Mouse (Mus musculus) hindbrain, embryonic 12.5 days (tissue): Measurements from ENCODE around the gene Iqgap2. TPM values are rescaled to one million over a fixed set of nuclear protein-coding genes. Genes with fewer than 3 reads are reported as not detected.
A peak's percentile ranks its signal among the peaks of the same experiment; 100 is the strongest.

Experiments
- ATAC-seq: fragments of 200-750 bp; cut with Nextera tagmentation; 2 replicates; pipeline ENCODE4 v1.8.0; 2017; ENCODE audit warnings: moderate TSS enrichment; ENCODE audit not compliant: low FRiP score
- H3K27ac ChIP-seq: fragments of 300-500 bp; sonication (generic); 2 replicates; pipeline ENCODE4 v1.5.1; 2016; ENCODE audit warnings: mild to moderate bottlenecking
- H3K27me3 ChIP-seq: fragments of 300-500 bp; sonication (generic); 2 replicates; pipeline ENCODE4 v1.6.1; 2016; ENCODE audit warnings: mild to moderate bottlenecking
- H3K36me3 ChIP-seq: fragments of 300-500 bp; sonication (generic); 2 replicates; pipeline ENCODE4 v1.6.1; 2016; ENCODE audit warnings: mild to moderate bottlenecking
- H3K4me1 ChIP-seq: fragments of 300-500 bp; sonication (generic); 2 replicates; pipeline ENCODE4 v1.6.1; 2016
- H3K4me2 ChIP-seq: fragments of 300-500 bp; sonication (generic); replicated peaks from 2 replicates; pipeline ENCODE4 v1.6.1; 2016; ENCODE audit warnings: mild to moderate bottlenecking
- H3K4me3 ChIP-seq: fragments of 300-500 bp; sonication (generic); 2 replicates; pipeline ENCODE4 v1.5.1; 2016; ENCODE audit warnings: mild to moderate bottlenecking
- H3K9ac ChIP-seq: fragments of 300-500 bp; sonication (generic); 2 replicates; pipeline ENCODE4 v1.6.1; 2016; ENCODE audit warnings: mild to moderate bottlenecking, moderate library complexity
- H3K9me3 ChIP-seq: fragments of 300-500 bp; sonication (generic); replicated peaks from 2 replicates; pipeline ENCODE4 v1.6.1; 2016; ENCODE audit warnings: mild to moderate bottlenecking
- WGBS: fragments of 180-500 bp; shearing (Covaris S2); methylation state at CpG from one replicate; pipeline ENCODE4 v1.1.7; 2016; 5-methylcytosine and 5-hydroxymethylcytosine counted together
- polyA plus RNA-seq: library from polyadenylated mRNA; unstranded; fragments of >200 nt; fragmentation: Nextera tagmentation; extraction: Ambion mirVana; gene quantifications from 2 replicates; pipeline ENCODE4 v1.2.1, GENCODE M21; 2016

The Iqgap2 gene
- polyA plus RNA-seq, 1 experiment from 2014 or later, result 14.0 TPM

DNA sequence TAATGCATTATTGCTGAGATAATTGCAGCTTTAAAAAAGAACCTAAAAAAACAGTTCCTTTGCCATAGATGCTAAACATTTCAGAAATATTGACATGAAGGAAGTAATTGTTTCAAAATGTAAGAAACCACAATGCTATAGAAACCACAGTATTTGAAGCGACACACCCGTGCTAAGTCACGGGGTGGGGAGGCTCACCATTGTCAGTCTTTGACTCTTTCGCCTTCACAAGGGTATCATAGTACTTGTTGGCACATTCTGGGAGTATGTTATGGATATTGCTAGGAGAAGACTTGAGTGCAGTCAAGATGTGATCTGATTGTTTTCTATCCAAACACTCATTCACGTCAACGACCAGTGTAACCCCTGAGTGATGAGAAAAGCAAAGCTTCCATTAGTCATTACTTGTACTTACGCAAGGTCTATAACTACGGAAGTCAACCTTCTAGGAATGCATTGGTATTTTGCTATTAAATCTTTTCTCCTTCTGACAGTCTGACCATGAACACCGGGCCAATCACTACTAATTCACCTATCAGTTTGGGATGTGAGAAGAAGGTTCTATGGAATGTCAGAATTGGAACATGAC is 207.0 kb downstream of the Iqgap2 start:
- Histone ChIP-seq H3K36me3 (0 out of 2 replicates have a peak, but pooled peaks cover 9% of the 10 kb centered on the region), H3K27me3 (no peaks in the 10 kb centered on the region), H3K9me3 (no peaks in the 10 kb centered on the region), H3K27ac (no peak overlapping the region), H3K9ac (no peak overlapping the region), H3K4me1 (no peaks in the 10 kb centered on the region), H3K4me2 (no peak overlapping the region), H3K4me3 (no peak overlapping the region)
- WGBS, result 93% methylated on average over 9 of the region's 9 CpGs
- ATAC-seq, result no peak

DNA sequence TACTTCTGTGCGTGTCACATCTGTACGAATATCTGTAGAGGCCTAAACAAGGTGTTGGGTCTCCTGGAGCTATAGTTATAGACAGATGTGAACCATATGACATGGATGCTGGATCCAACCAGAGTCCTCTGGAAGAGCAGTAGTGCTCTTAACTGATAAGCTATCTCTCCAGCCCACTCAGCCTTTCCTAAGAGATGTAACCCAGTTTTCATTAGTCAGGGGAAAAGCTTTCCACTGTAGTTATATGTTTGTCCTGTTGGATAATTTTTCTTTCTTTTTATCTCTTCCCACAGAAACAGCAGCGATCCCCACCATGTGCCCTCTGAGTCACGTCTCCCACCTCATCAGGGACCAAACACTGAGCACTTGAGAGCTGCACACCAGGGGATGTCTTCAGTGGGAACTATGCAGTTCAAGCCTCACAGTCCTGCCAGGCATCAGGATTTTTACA is 212.2 kb downstream of the Iqgap2 start:
- Histone ChIP-seq H3K36me3 (0 out of 2 replicates have a peak, but pooled peaks cover 9% of the 10 kb centered on the region), H3K9me3 (no peaks in the 10 kb centered on the region), H3K4me1 (no peaks in the 10 kb centered on the region), H3K4me3 (no peak overlapping the region), H3K27ac (no peak overlapping the region), H3K4me2 (no peak overlapping the region), H3K9ac (no peak overlapping the region), H3K27me3 (no peaks in the 10 kb centered on the region)
- WGBS, result 87% methylated on average over 4 of the region's 4 CpGs
- ATAC-seq, result no peak

DNA sequence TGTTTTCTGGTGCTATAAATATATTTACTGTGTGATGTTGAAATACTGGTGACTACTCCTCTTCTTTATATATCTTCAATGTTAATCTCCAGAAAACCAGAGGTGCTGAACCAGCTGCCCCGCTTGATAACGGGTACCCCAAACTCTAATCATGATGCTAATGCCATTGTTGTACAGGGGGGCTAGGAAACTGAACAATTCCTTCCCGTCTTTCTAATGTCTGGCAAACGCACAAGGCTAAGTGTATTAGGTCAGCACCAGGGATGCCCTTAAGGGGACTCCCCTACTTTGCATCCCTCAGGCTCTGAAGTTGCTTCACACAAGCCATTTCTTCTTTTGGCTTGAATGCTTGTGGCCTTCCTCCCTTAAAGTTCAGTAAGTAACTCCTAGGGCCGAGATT is 212.6 kb downstream of the Iqgap2 start:
- H3K4me3 ChIP-seq, result no peak overlapping the region
- H3K4me1 ChIP-seq, result no peaks in the 10 kb centered on the region
- no peak overlapping the region for H3K4me2 ChIP-seq
- 87% methylated on average over 5 of the region's 5 CpGs for WGBS
- no peak for ATAC-seq
- H3K27me3 ChIP-seq, result no peaks in the 10 kb centered on the region
- H3K9me3 ChIP-seq, result no peaks in the 10 kb centered on the region
- 0 out of 2 replicates have a peak, but pooled peaks cover 9% of the 10 kb centered on the region for H3K36me3 ChIP-seq
- H3K9ac ChIP-seq, result no peak overlapping the region
- no peak overlapping the region for H3K27ac ChIP-seq

DNA sequence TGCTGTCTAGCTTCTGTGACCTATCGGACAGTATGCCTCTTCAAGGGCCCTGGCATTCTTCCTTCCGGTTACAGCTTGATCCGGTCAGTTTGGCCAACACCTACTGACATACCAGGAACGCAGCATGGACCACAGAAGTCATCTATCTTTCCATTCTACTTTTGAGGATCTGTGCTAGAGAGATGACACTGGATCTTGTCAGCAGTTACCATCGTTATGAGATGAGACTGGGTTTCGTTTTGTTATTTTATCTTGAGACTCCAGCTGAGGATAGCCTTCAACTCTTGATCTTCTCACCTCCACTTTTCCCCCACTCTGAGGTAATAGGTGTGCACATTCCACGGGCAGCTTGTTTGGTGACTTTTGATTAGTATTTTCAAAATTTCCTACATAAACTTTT is 219.3 kb downstream of the Iqgap2 start:
- Histone ChIP-seq H3K4me1 (no peaks in the 10 kb centered on the region), H3K4me2 (no peak overlapping the region), H3K9me3 (no peaks in the 10 kb centered on the region), H3K27ac (no peak overlapping the region), H3K9ac (no peak overlapping the region), H3K27me3 (no peaks in the 10 kb centered on the region), H3K4me3 (no peak overlapping the region), H3K36me3 (peaks cover 12% of the 10 kb centered on the region; the same call in 1 of the 2 replicates)
- 90% methylated on average over 7 of the region's 7 CpGs for WGBS
- no peak for ATAC-seq

DNA sequence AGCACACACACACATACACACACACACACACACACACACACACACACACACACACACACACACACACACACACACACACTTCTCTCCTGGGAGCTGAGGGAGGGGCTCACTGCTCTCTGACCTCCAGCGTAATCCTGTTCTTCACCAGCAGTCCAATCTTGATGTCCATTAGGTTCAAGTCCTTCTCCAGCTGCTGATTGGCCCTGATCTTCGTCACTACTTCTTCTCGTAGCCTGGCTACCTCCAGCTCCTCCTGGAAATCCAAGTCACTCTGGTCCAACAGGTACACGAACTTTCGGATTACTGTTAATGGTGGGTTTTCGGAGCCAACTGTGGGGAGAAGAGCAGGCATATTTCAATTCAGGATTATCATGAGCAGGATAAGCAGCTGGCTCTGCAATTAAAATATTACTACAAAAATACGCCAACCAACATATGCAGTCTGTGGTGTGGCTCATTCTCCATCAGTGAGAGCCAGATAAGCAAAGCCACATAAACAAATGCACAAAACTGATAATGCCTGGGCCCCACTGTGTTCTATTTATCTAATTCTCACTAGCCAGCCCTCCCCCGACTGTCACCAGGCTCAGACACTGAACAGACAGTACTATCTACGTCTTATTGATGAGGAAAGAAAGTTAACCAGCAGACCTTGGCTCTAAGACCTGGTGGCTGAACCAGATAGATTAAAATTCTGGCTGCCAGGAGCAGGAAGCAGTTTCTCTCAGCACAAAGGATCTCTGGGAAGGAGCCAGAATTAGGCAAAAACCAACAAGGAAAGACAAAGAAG is 220.4 kb downstream of the Iqgap2 start:
- ATAC-seq, result no peak
- no peak overlapping the region for H3K27ac ChIP-seq
- H3K4me1 ChIP-seq, result no peaks in the 10 kb centered on the region
- H3K36me3 ChIP-seq, result peaks cover 12% of the 10 kb centered on the region; the same call in 1 of the 2 replicates
- no peak overlapping the region for H3K9ac ChIP-seq
- no peaks in the 10 kb centered on the region for H3K27me3 ChIP-seq
- no peak overlapping the region for H3K4me3 ChIP-seq
- H3K4me2 ChIP-seq, result no peak overlapping the region
- no peaks in the 10 kb centered on the region for H3K9me3 ChIP-seq
- 90% methylated on average over 9 of the region's 9 CpGs for WGBS

DNA sequence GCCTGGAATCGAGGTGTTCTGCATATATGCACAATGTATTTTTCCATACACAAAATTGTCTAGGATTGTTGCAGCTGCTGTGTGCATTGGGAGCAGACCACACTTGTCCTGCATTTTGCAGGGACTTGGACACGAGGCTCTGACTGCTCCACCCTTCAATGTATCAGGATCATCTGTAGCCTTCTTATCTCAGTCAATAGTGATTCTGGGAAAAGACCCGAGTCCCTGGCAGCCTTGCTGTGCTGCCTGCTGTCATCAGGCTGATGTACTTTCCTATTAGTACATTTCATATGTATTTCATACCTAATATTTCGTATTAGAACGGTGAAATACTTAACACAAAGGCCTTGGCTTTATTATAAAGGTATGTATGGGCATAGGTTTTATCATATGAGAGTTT is 221.2 kb downstream of the Iqgap2 start:
- H3K4me3 ChIP-seq, result no peak overlapping the region
- peaks cover 12% of the 10 kb centered on the region; the same call in 1 of the 2 replicates for H3K36me3 ChIP-seq
- 92% methylated on average over 5 of the region's 5 CpGs for WGBS
- no peak overlapping the region for H3K27ac ChIP-seq
- H3K4me2 ChIP-seq, result no peak overlapping the region
- H3K4me1 ChIP-seq, result no peaks in the 10 kb centered on the region
- H3K9ac ChIP-seq, result no peak overlapping the region
- no peak for ATAC-seq
- no peaks in the 10 kb centered on the region for H3K27me3 ChIP-seq
- H3K9me3 ChIP-seq, result no peaks in the 10 kb centered on the region

DNA sequence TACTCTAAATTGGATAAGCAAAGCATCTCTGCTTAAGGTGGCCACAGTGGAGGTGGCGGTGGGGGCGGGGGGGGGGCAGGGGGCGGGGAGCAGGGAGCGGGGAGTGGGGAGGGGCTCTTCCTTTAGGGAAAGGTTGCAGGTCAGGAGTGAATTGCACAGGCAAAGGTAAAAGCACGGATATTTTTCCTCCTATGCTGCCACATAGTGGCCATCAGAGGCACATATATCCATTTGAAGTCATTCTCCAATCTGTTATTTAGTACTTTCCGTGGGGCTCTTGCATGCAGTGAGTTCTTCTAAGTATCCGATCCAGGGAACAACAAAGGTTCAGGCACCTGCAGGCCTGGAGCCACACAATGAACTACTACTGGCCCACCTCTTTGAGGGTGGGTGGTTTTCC is 224.5 kb downstream of the Iqgap2 start:
- peaks cover 26% of the 10 kb centered on the region for H3K36me3 ChIP-seq
- no peak for ATAC-seq

DNA sequence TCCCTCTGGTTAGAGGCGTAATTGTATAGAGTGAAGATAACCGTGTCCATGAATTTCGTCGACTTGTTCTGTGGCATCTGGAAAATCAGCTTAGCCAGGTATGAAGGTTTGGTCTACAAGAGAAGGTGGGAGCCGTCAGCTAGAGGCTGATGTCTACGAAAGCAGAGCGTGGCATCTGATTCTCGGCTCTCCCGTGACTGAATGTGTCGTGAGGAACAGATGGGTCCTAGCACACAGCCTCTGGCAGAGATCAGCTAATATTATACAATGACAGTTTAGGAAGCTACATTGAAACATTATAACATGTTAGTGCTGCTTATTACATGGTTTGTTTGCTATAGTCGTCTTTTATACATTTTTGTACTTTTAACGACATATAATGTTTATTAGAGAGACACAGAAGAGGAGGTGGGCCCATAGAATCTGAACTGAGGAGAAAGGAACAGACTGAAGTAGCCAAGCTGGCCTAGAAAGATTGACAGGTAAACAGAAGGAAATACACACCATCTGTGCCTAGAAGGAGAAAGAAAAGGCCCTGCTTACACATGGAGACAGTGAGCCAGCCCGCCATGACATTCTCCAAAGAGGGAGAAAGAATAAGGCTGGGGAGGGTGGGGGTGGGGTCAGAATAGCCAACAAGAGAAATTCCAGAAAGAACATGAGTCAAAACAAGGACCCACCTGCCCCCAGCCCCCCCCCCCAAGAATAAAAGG is 225.9 kb downstream of the Iqgap2 start:
- H3K9ac ChIP-seq, result no peak overlapping the region
- H3K4me2 ChIP-seq, result no peak overlapping the region
- 81% methylated on average over 13 of the region's 13 CpGs for WGBS
- no peak overlapping the region for H3K4me3 ChIP-seq
- H3K36me3 ChIP-seq, result peaks cover 29% of the 10 kb centered on the region
- no peaks in the 10 kb centered on the region for H3K9me3 ChIP-seq
- no peaks in the 10 kb centered on the region for H3K4me1 ChIP-seq
- no peaks in the 10 kb centered on the region for H3K27me3 ChIP-seq
- H3K27ac ChIP-seq, result no peak overlapping the region
- no peak for ATAC-seq

More for the DNA sequence above, 224.5 kb downstream of the Iqgap2 start:
- no peak overlapping the region for H3K27ac ChIP-seq
- 0 out of 2 replicates have a peak overlapping the region, but pooled peaks have one; percentile 19 for H3K4me2 ChIP-seq
- no peak overlapping the region for H3K4me3 ChIP-seq
- H3K9ac ChIP-seq, result no peak overlapping the region
- no peaks in the 10 kb centered on the region for H3K4me1 ChIP-seq
- no peaks in the 10 kb centered on the region for H3K9me3 ChIP-seq
- WGBS, result 31% methylated on average over 7 of the region's 7 CpGs
- H3K27me3 ChIP-seq, result no peaks in the 10 kb centered on the region

DNA sequence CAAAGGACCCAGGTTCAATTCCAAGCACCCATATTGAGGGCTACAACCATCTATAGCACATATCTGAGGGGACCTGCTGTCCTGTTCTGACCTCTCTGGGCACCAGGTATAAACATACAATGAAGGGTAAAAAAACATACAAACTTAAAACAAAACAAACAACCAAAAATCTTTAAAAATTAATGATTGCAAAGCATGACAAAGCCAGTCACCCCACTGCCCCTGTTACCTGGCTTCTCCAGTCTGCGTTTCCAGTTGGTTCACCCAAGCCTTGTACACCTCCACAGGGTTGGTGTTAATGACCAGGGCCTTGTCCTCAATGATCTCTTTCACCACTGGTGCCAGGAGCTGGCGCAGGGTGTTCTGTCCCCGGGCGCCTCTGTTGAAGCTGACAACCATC is 227.9 kb downstream of the Iqgap2 start:
- WGBS, result 94% methylated on average over 4 of the region's 4 CpGs
- H3K27me3 ChIP-seq, result no peaks in the 10 kb centered on the region
- H3K4me1 ChIP-seq, result no peaks in the 10 kb centered on the region
- ATAC-seq, result no peak
- H3K36me3 ChIP-seq, result peaks cover 28% of the 10 kb centered on the region
- H3K9ac ChIP-seq, result no peak overlapping the region
- H3K4me3 ChIP-seq, result no peak overlapping the region
- no peak overlapping the region for H3K4me2 ChIP-seq
- H3K27ac ChIP-seq, result no peak overlapping the region
- H3K9me3 ChIP-seq, result no peaks in the 10 kb centered on the region

DNA sequence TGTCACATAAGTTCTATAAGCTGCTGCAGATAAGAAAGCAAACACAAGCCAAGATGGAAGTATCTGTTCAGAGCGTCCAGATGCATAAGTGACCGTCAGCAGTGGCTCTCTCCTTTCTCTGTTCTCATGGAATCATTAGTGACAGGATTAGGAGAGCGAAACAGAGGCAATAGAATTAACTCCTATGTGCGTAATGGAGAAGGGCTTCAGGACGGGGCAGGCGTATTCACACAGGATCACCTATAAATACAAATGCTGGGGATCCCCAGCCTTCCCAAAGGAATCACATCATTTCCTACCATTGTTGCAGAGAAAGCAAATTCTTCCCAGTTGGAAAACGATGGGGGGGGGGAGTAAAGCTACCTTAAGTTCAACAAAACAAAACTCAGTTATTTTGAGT is 232.3 kb downstream of the Iqgap2 start:
- peaks cover 29% of the 10 kb centered on the region for H3K36me3 ChIP-seq
- 86% methylated on average over 7 of the region's 7 CpGs for WGBS
- H3K4me1 ChIP-seq, result no peaks in the 10 kb centered on the region
- no peak overlapping the region for H3K4me2 ChIP-seq
- no peak overlapping the region for H3K9ac ChIP-seq
- no peaks in the 10 kb centered on the region for H3K9me3 ChIP-seq
- ATAC-seq, result no peak
- H3K27ac ChIP-seq, result no peak overlapping the region
- no peak overlapping the region for H3K4me3 ChIP-seq
- no peaks in the 10 kb centered on the region for H3K27me3 ChIP-seq

DNA sequence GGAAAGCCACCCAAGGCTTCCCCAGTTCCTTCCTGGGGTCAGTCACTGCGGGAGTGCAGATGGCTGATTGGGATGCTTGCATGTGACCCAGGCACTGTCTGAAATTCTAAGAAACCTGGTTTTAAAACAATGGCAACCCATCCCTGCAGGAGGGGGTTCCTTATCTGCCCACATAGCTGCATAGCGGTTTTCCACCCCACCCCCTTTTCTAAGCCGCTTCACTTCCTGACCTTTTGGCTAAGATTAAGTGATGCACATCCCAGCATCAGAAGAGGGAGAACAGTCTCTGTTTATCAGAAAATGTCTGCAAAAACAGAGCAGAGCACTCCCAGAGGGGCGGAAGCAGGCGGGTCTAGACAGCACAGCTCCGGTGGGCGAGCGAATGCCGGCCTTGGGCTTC is 234.6 kb downstream of the Iqgap2 start:
- no peak for ATAC-seq
- H3K9me3 ChIP-seq, result no peaks in the 10 kb centered on the region
- H3K4me2 ChIP-seq, result no peak overlapping the region
- no peak overlapping the region for H3K4me3 ChIP-seq
- no peaks in the 10 kb centered on the region for H3K4me1 ChIP-seq
- 68% methylated on average over 9 of the region's 9 CpGs for WGBS
- H3K27me3 ChIP-seq, result no peaks in the 10 kb centered on the region
- peaks cover 13% of the 10 kb centered on the region; the same call in 1 of the 2 replicates for H3K36me3 ChIP-seq
- H3K9ac ChIP-seq, result no peak overlapping the region
- no peak overlapping the region for H3K27ac ChIP-seq

DNA sequence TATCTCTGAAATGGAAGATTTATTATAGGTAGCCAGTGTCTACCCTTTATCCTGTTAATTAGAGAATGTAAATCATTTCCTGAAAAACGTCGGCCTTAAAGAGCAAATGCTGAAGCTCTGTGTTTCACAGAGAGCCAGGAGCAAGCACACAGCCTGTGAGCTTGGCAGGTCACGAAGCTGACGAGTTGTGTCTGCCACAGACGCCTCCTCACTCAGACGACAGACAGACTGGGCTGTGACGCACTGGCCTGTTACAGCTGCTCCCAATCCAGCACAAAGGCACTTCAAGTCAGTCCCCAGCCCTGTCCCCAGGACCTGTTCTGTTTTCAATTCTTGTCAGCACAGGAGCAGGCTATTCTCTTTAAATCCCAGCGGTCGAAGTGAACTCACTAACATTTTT is 236.4 kb downstream of the Iqgap2 start:
- 40% methylated on average over 9 of the region's 9 CpGs for WGBS
- H3K4me3 ChIP-seq, result no peak overlapping the region
- peak; percentile 40; the same call in 1 of the 2 replicates for ATAC-seq
- no peaks in the 10 kb centered on the region for H3K9me3 ChIP-seq
- H3K4me2 ChIP-seq, result no peak overlapping the region
- no peak overlapping the region for H3K9ac ChIP-seq
- peaks cover 16% of the 10 kb centered on the region; the same call in 1 of the 2 replicates for H3K36me3 ChIP-seq
- H3K4me1 ChIP-seq, result no peaks in the 10 kb centered on the region
- H3K27me3 ChIP-seq, result no peaks in the 10 kb centered on the region
- peak overlapping the region; percentile 26; the same call in 1 of the 2 replicates for H3K27ac ChIP-seq
